Mouse (Mus musculus) hindbrain, postnatal 0 days (tissue): Measurements from ENCODE around the gene Corin. TPM values are rescaled to one million over a fixed set of nuclear protein-coding genes. Genes with fewer than 3 reads are reported as not detected.

Source experiments
- ATAC-seq: fragments of 200-750 bp; cut with Nextera tagmentation; 2 replicates; pipeline ENCODE4 v1.8.0; 2017; ENCODE audit warnings: mild to moderate bottlenecking, moderate TSS enrichment, moderate library complexity
- DNase-seq: peaks from one replicate; pipeline ENCODE4 v3.0.0-alpha.2; 2015; ENCODE audit warnings: low spot score
- H3K27ac ChIP-seq: fragments of 300-500 bp; sonication (generic); 2 replicates; pipeline ENCODE4 v1.5.1; 2014; ENCODE audit warnings: mild to moderate bottlenecking
- H3K27me3 ChIP-seq: fragments of 300-500 bp; sonication (generic); 2 replicates; pipeline ENCODE4 v1.6.1; 2014; ENCODE audit warnings: low read length, mixed read lengths; ENCODE audit not compliant: insufficient read depth
- H3K36me3 ChIP-seq: fragments of 300-500 bp; sonication (generic); 2 replicates; pipeline ENCODE4 v1.6.1; 2014; ENCODE audit warnings: low read length, mixed read lengths; ENCODE audit not compliant: insufficient read depth
- H3K4me1 ChIP-seq: fragments of 300-500 bp; sonication (generic); 2 replicates; pipeline ENCODE4 v1.6.1; 2014; ENCODE audit warnings: antibody characterized with exemption, low read length, mixed read lengths; ENCODE audit not compliant: insufficient read depth
- H3K4me2 ChIP-seq: fragments of 300-500 bp; sonication (generic); 2 replicates; pipeline ENCODE4 v1.6.1; 2014; ENCODE audit warnings: low read depth, mild to moderate bottlenecking, low read length, moderate library complexity, mixed read lengths
- H3K4me3 ChIP-seq: fragments of 300-500 bp; sonication (generic); 2 replicates; pipeline ENCODE4 v1.5.1; 2014; ENCODE audit warnings: low read length
- H3K9ac ChIP-seq: fragments of 300-500 bp; sonication (generic); replicated peaks from 2 replicates; pipeline ENCODE4 v1.6.1; 2014; ENCODE audit warnings: mild to moderate bottlenecking, low read length, moderate library complexity, mixed read lengths
- H3K9me3 ChIP-seq: fragments of 300-500 bp; sonication (generic); 2 replicates; pipeline ENCODE4 v1.6.1; 2016; ENCODE audit warnings: low read length, mixed read lengths
- CTCF ChIP-seq: IDR thresholded peaks from 2 replicates; pipeline ENCODE4 v1.5.1; 2016; ENCODE audit warnings: antibody characterized with exemption, control low read depth, low read depth
- WGBS: fragments of 180-500 bp; shearing (Covaris S2); extraction: QIAGEN DNeasy Blood & Tissue Kit; methylation state at CpG from one replicate; pipeline ENCODE4 v1.1.7; 2014; 5-methylcytosine and 5-hydroxymethylcytosine counted together
- polyA plus RNA-seq: library from polyadenylated mRNA; unstranded; fragments of >200 nt; fragmentation: Nextera tagmentation; extraction: Ambion mirVana; gene quantifications from 2 replicates; pipeline ENCODE4 v1.2.1, GENCODE M21; 2015
- total RNA-seq: library from RNA; depleted of rRNA; stranded (reverse); fragments of >200 nt; gene quantifications from 2 replicates; pipeline ENCODE4 v1.2.3, GENCODE M21; 2014

Gene Corin
- total and polyA plus RNA-seq, 2 experiments from 2014 or later: 0.71 to 1.1 TPM

DNA sequence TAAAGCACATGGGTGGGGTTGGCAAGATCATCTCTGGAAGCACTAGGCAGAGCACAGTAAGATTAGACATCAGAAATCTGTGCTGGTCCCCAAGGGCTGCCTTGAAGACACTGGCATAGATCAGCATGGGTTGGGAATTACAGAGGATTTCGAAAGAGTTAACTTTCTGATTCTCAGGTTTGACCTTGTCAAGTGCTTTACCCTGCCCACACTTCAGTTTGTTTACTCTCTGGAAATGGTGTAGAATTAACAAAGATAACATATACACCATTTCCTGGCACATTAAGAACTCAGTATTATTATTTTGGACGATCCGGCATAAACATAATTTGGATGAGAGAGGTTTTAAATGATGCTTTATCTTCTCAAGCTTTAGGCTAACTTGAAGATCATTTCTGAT is 219.2 kb downstream of the Corin start:
- H3K9me3 ChIP-seq: no peaks in the 10 kb centered on the region
- DNase-seq (no peak), ATAC-seq (no peak)
- H3K9ac ChIP-seq: no peak overlapping the region
- no peak overlapping the region for H3K4me2 ChIP-seq
- H3K27me3 ChIP-seq: no peaks in the 10 kb centered on the region
- H3K4me3 ChIP-seq: no peak overlapping the region
- TF ChIP-seq CTCF: no peak
- no peaks in the 10 kb centered on the region; the same call in 1 of the 2 replicates for H3K36me3 ChIP-seq
- H3K4me1 ChIP-seq: no peaks in the 10 kb centered on the region
- no peak overlapping the region for H3K27ac ChIP-seq
- 91% methylated on average over 3 of the region's 3 CpGs for WGBS

GRCm38 (mm10) chr5:72282907-72283306 is 221.4 kb downstream of the Corin start:
- no peak overlapping the region for H3K9ac ChIP-seq
- H3K27me3 ChIP-seq: no peaks in the 10 kb centered on the region
- ATAC-seq (no peak), DNase-seq (no peak)
- TF ChIP-seq CTCF: no peak
- no peaks in the 10 kb centered on the region for H3K4me1 ChIP-seq
- no peak overlapping the region for H3K4me3 ChIP-seq
- WGBS: 41% methylated on average over 2 of the region's 2 CpGs
- no peak overlapping the region for H3K27ac ChIP-seq
- H3K9me3 ChIP-seq: no peaks in the 10 kb centered on the region
- H3K4me2 ChIP-seq: no peak overlapping the region
- H3K36me3 ChIP-seq: no peaks in the 10 kb centered on the region; the same call in 1 of the 2 replicates

DNA sequence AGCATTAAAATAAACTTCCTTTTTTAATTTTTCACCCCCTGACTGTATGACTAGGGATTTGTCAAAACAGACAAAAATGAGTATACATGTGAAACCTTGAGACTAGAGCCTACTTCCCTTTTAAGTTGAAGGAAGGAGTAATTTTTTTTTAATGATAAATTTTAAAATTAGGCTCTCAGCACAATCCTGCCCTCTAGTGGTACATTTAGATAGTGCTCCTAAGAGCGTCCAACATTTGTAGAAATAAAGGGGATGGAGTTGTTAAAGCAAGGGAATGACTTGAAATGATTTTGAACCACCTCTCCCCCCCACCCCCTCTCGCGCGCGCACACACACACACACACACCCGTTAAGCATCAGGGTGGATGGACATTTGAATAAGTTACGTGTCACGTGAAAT is 234.6 kb downstream of the Corin start:
- Histone ChIP-seq H3K27ac (no peak overlapping the region), H3K9me3 (no peaks in the 10 kb centered on the region)
- no peak for ATAC-seq

DNA sequence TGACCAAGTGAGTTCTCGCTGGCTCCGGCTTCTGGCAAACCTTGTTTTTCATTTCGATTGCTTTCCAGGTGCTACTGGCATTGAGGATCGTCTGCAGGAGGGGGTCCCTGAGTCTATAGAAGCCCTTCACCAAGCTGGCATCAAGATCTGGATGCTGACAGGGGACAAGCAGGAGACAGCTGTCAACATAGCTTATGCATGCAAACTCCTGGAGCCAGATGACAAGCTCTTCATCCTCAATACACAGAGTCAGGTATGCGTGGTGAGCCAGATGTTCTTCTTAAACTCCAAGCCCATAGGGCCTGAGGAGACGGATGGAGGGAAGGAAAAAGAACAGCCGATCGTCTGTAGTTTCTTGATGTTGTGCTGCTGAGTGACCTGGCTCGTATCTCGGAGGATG is 235.1 kb downstream of the Corin start:
- no peak overlapping the region for H3K4me2 ChIP-seq
- no peaks in the 10 kb centered on the region for H3K36me3 ChIP-seq
- ATAC-seq: no peak
- no peak for TF ChIP-seq CTCF
- DNase-seq: no peak
- no peaks in the 10 kb centered on the region for H3K9me3 ChIP-seq
- no peak overlapping the region for H3K4me3 ChIP-seq
- no peaks in the 10 kb centered on the region for H3K4me1 ChIP-seq
- WGBS: 78% methylated on average over 10 of the region's 10 CpGs
- H3K9ac ChIP-seq: no peak overlapping the region
- H3K27ac ChIP-seq: no peak overlapping the region
- H3K27me3 ChIP-seq: no peaks in the 10 kb centered on the region

More for the DNA sequence above, 234.6 kb downstream of the Corin start:
- Histone ChIP-seq H3K4me3 (no peak overlapping the region), H3K27me3 (no peaks in the 10 kb centered on the region), H3K4me2 (no peak overlapping the region), H3K36me3 (no peaks in the 10 kb centered on the region), H3K9ac (no peak overlapping the region), H3K4me1 (no peaks in the 10 kb centered on the region)
- TF ChIP-seq CTCF: peak; percentile 81
- DNase-seq: peak; percentile 76
- 57% methylated on average over 8 of the region's 8 CpGs for WGBS

GRCm38 (mm10) chr5:72266955-72267535 is 237.2 kb downstream of the Corin start:
- ATAC-seq (no peak), DNase-seq (no peak)
- H3K4me1 ChIP-seq: no peaks in the 10 kb centered on the region
- TF ChIP-seq CTCF: no peak
- H3K27ac ChIP-seq: no peak overlapping the region
- no peak overlapping the region for H3K4me3 ChIP-seq
- no peak overlapping the region for H3K4me2 ChIP-seq
- WGBS: 96% methylated on average over 7 of the region's 7 CpGs
- H3K27me3 ChIP-seq: no peaks in the 10 kb centered on the region
- no peaks in the 10 kb centered on the region for H3K36me3 ChIP-seq
- no peak overlapping the region for H3K9ac ChIP-seq
- no peaks in the 10 kb centered on the region for H3K9me3 ChIP-seq

DNA sequence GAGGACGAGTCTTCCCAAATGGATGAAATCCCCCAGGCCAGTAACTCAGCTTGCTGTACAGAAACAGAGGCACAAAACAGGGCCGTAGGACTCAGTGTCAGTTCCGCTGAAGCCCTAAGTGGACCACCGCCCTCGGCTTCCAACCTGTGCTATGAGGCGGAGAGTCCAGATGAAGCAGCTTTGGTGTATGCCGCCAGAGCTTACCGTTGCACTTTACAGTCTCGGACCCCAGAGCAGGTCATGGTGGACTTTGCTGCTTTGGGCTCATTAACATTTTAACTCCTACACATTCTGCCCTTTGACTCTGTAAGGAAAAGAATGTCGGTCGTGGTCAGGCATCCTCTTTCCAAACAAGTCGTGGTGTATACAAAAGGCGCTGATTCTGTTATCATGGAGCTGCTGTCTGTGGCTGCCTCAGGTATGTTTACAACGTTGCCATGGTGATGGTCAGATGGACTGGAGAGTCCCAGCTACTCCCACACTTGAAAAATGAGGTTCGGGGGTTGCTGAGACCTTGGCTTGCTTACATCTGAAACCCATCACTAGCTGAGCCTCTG is 240.0 kb downstream of the Corin start:
- H3K36me3 ChIP-seq: no peaks in the 10 kb centered on the region
- no peaks in the 10 kb centered on the region for H3K4me1 ChIP-seq
- ATAC-seq (no peak), DNase-seq (no peak)
- H3K4me2 ChIP-seq: no peak overlapping the region
- no peak overlapping the region for H3K4me3 ChIP-seq
- H3K9me3 ChIP-seq: no peaks in the 10 kb centered on the region
- WGBS: 72% methylated on average over 15 of the region's 15 CpGs
- no peak for TF ChIP-seq CTCF
- H3K27me3 ChIP-seq: no peaks in the 10 kb centered on the region
- H3K9ac ChIP-seq: no peak overlapping the region
- no peak overlapping the region for H3K27ac ChIP-seq

- Histone ChIP-seq H3K4me1 (no peaks in the 10 kb centered on the region), H3K9me3 (no peaks in the 10 kb centered on the region), H3K4me3 (no peak overlapping the region), H3K36me3 (no peaks in the 10 kb centered on the region), H3K27me3 (no peaks in the 10 kb centered on the region), H3K27ac (no peak overlapping the region), H3K4me2 (no peak overlapping the region), H3K9ac (no peak overlapping the region)
- TF ChIP-seq CTCF: no peak
- ATAC-seq: no peak
- DNase-seq: no peak
- 74% methylated on average over 3 of the region's 3 CpGs for WGBS
These were observed 242.4 kb downstream of the Corin start for GRCm38 (mm10) chr5:72261802-72262324.
